Mouse (Mus musculus): ENCODE data around the gene Abcb10. TPM values are rescaled to one million over a fixed set of nuclear protein-coding genes. Genes with fewer than 3 reads are reported as not detected.

Abcb10 gene
- total RNA-seq, 2 experiments from 2014 or later = 19.4 to 24.5 TPM

DNA sequence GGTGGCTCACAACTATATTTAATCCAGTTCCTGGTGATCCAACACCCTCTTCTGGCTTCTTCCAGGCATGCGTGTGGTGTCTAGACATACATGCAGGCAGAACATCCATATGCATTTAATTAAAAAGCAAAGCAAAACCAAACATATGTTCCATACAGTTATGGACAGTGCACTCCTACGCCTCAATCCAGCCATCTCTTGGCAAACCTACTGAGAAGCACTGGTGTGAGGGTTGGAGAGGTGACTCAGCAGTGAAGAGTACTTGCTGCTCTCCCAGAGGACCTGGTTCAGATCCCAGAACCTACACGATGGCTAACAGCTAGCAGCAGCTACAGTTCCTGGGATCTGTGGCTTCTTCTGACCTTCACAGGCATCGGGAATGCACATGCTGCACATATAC, 70.7 kb downstream of the Abcb10 start:
- no peak for DNase-seq (ENCODE audit: low spot score in 2 of 2)

DNA sequence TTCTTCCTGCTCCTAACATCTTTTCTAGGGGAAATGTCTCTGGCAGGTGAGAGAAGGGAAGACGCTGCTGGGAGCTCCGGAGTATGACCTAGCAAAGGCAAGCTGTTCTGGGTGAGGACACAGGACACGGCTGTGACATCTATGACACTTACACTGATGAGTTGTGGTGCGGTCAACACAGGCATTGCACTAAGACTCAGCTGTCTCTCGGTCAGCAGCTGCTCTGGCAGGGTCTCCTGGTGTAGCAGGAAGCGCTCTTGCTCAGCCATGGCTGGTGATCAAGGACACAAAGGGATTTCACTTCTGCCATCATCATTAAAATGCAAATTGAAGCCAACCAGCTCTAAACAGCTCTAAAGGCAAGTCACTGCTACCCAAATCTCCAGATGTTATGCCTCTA, 75.3 kb downstream of the Abcb10 start:
- no peak for DNase-seq (ENCODE audit: low spot score in 2 of 2)

- DNase-seq (ENCODE audit: low spot score in 2 of 2) = no peak
Measured at GRCm38 (mm10) chr8:123902653-123903052, 80.3 kb downstream of the Abcb10 start.

Small RNA genes lying within 50 kb of the gene (microRNA-seq; reads per million reads assigned to microRNA genes)
- gene Mir1967 = not detected

Other genes starting within 250 kb of the Abcb10 start
- 10 to 100 TPM; 29.5 to 30.9 TPM for gene Rab4a, start 177.1 kb downstream of the Abcb10 start, total RNA-seq (2021)
- gene Ccsap, start 122.9 kb downstream of the Abcb10 start, total RNA-seq (2021) = 1 to 10 TPM; 7.3 to 8.0 TPM
- 1,000 to 10,000 TPM in 1 of 2 experiments, 100 to 1,000 TPM in 1; 358 to 1,099 TPM for gene Acta1, start 88.4 kb downstream of the Abcb10 start, total RNA-seq (2021)
- gene Nup133, start 33.9 kb downstream of the Abcb10 start, total RNA-seq (2021) = 10 to 100 TPM; 32.2 to 33.4 TPM
- gene Taf5l, start 38.3 kb upstream of the Abcb10 start, total RNA-seq (2021) = 10 to 100 TPM; 33.7 to 34.4 TPM
- gene Urb2, start 38.4 kb upstream of the Abcb10 start, total RNA-seq (2021) = 10 to 100 TPM; 14.1 to 14.3 TPM
- gene Galnt2, start 248.3 kb upstream of the Abcb10 start, total RNA-seq (2021) = 10 to 100 TPM; 65.3 to 81.1 TPM